Mouse (Mus musculus): ENCODE measurements at regions not wholly inside any gene's neighbourhood (a gene's known extent, or its start where the extent isn't known, plus 50 kb on each side); places are given as distances from the start of the nearest gene placed in this dataset.

DNA sequence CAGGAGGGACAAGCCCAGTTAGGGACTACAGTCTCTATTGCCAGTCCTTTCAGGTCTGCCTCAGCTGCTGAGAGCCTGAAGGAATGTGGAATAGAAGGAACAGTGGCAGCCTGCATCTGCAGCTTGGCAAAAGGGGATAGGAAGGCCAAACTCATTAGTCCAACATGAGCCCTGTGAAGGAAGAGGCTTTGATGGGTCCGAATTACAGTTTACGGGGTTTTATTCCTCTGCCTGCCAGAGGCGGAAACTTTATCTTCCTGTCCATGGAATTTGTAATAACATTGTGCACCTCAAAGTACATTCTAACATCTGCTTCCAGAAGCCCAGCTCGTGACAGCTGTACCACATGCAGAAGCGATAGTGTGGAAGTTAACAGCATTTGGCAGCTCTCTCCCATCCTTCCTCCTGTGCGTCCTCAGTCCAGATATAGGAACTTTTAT lies 530.9 kb downstream of the Ptprc start:
- TF ChIP-seq CTCF (IDR thresholded peaks at IDR 0.05; ENCODE audit: extremely low read depth, insufficient read depth, insufficient read length, insufficient replicate concordance) (no peak), POLR2A (IDR thresholded peaks at IDR 0.05; ENCODE audit: low read depth, low read length) (no peak)

Data from spleen, adult 2 months (tissue).